Mouse (Mus musculus) spleen, adult 2 months (tissue): Measurements from ENCODE around the gene Ttc6.

ENCODE experiments used
- CTCF ChIP-seq: fragments of 200-500 bp; IDR thresholded peaks from 2 replicates; pipeline ENCODE4 v1.5.1; 2011; ENCODE audit warnings: mild to moderate bottlenecking, inconsistent platforms; ENCODE audit not compliant: insufficient read depth, insufficient read length, insufficient replicate concordance; ENCODE audit errors: extremely low read depth
- POLR2A ChIP-seq: fragments of 200-500 bp; IDR thresholded peaks from 2 replicates; pipeline ENCODE4 v1.6.1; 2011; ENCODE audit warnings: low read depth, low read length, inconsistent platforms

GRCm38 (mm10) chr12:57536909-57537670 is 26.8 kb upstream of the Ttc6 start:
- TF ChIP-seq CTCF (no peak), POLR2A (no peak)
